Mouse (Mus musculus): ENCODE results near the gene Dnajc13. TPM values are rescaled to one million over a fixed set of nuclear protein-coding genes. Genes with fewer than 3 reads are reported as not detected.

Gene Dnajc13
- polyA plus RNA-seq, 1 experiment from 2014 or later: 10.7 TPM

DNA sequence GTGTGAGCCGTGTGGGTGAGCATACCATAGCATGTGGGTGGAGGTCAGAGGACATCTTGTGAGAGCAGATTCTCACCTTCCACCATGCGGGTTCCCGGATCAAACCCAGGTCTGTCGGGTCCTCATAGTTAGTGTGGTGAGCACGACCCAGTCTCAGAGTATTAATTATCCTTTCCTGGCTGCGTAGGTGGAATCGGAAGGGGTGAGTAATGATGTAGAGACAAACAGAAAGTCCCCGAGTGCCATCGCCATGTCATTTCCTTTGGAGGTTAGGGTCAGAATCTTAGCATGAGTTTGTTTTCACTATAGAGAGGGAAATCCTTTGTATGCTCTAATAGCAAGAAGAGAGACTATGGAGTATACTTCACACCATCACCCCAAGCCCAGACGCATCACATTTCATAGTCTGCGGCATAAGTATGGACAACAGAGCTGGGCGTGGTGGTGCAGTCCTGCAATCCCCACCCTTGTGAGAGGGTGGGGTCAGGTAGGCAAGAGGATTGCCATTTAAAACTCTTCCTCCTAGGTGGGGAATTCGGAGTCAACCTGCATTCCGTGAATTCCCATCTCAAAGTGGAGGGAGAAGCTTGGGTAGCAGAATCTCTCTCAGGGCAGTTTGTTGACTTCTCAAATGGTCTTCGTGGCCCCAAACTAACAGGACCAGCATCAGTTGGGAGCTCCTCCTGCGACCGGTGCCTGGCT lies 12.5 kb upstream of the Dnajc13 start:
- Histone ChIP-seq H3K27me3 (ENCODE audit: control insufficient read depth, insufficient read depth, low read length) (no peaks in the 10 kb centered on the region), H3K27ac (replicated peaks) (no peak overlapping the region), H3K9me3 (ENCODE audit: control insufficient read depth, low read length) (no peaks in the 10 kb centered on the region), H3K9ac (ENCODE audit: low read length) (no peak overlapping the region), H3K4me1 (replicated peaks; ENCODE audit: control insufficient read depth, insufficient read depth) (no peaks in the 10 kb centered on the region), H3K4me2 (replicated peaks; ENCODE audit: low read depth) (no peak overlapping the region), H3K36me3 (ENCODE audit: control insufficient read depth, insufficient read depth, low read length) (no peaks in the 10 kb centered on the region), H3K4me3 (ENCODE audit: low read depth, low read length) (no peak overlapping the region)
- TF ChIP-seq EP300 (optimal IDR thresholded peaks at IDR 0.05) (no peak), CTCF (IDR thresholded peaks at IDR 0.05; ENCODE audit: low read depth) (no peak)
- ATAC-seq (ENCODE audit: low FRiP score, low TSS enrichment) (no peak), DNase-seq (ENCODE audit: low spot score) (no peak)
- 70% methylated on average over 17 of the region's 17 CpGs for WGBS

DNA sequence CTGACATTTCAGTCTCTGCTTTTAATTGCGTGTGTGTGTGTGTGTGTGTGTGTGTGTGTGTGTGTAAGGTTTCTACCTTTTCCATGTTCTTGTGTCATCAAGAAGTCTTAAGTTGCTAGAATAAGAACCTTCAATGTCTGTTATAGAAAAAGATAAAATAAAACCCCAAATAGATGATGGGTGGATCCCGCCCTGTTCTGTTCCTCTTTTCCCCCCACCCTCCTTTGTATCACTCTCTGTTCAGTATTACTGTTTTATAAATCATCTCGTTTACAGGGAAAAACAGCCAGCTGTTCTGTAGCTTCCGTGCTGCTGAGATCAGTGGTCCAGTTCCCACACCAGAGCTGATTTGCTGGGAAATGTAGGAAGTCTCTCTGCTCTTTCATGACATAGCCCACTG lies 9.3 kb upstream of the Dnajc13 start:
- no peak overlapping the region for H3K27ac ChIP-seq (replicated peaks)
- no peaks in the 10 kb centered on the region for H3K27me3 ChIP-seq (ENCODE audit: control insufficient read depth, insufficient read depth, low read length)
- H3K4me1 ChIP-seq (replicated peaks; ENCODE audit: control insufficient read depth, insufficient read depth): no peaks in the 10 kb centered on the region
- no peak overlapping the region for H3K4me2 ChIP-seq (replicated peaks; ENCODE audit: low read depth)
- ATAC-seq (ENCODE audit: low FRiP score, low TSS enrichment) (no peak), DNase-seq (ENCODE audit: low spot score) (no peak)
- H3K4me3 ChIP-seq (ENCODE audit: low read depth, low read length): no peak overlapping the region
- 67% methylated on average over 4 of the region's 4 CpGs for WGBS
- no peak overlapping the region for H3K9ac ChIP-seq (ENCODE audit: low read length)
- H3K9me3 ChIP-seq (ENCODE audit: control insufficient read depth, low read length): no peaks in the 10 kb centered on the region
- TF ChIP-seq CTCF (IDR thresholded peaks at IDR 0.05; ENCODE audit: low read depth) (no peak), EP300 (optimal IDR thresholded peaks at IDR 0.05) (no peak)
- no peaks in the 10 kb centered on the region for H3K36me3 ChIP-seq (ENCODE audit: control insufficient read depth, insufficient read depth, low read length)

DNA sequence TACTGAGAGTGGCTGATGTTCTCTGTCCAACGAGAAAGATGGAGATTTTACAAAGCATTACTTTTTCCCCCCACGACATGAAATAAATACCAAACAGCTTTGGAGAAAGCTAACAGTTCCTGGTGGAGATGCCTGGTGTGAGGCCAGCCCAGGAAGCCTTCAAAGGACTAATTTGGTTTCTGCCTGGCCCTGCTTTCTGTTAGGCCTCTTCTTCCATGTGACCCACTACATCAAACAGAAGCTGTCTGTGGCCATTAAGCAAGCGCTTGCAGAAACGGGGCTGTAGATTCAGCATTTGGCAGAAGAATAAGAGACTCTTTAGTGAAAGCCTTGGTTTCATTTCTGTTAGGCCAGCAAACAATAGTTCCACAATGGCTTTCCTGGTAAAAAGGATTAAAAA lies 8.9 kb upstream of the Dnajc13 start:
- H3K27me3 ChIP-seq (ENCODE audit: control insufficient read depth, insufficient read depth, low read length): no peaks in the 10 kb centered on the region
- H3K27ac ChIP-seq (replicated peaks): no peak overlapping the region
- no peak overlapping the region for H3K4me3 ChIP-seq (ENCODE audit: low read depth, low read length)
- no peaks in the 10 kb centered on the region for H3K36me3 ChIP-seq (ENCODE audit: control insufficient read depth, insufficient read depth, low read length)
- 56% methylated on average over 4 of the region's 4 CpGs for WGBS
- no peak for ATAC-seq (ENCODE audit: low FRiP score, low TSS enrichment)
- H3K4me1 ChIP-seq (replicated peaks; ENCODE audit: control insufficient read depth, insufficient read depth): no peaks in the 10 kb centered on the region
- no peaks in the 10 kb centered on the region for H3K9me3 ChIP-seq (ENCODE audit: control insufficient read depth, low read length)
- no peak overlapping the region for H3K4me2 ChIP-seq (replicated peaks; ENCODE audit: low read depth)
- TF ChIP-seq EP300 (optimal IDR thresholded peaks at IDR 0.05): no peak
- no peak for TF ChIP-seq CTCF (IDR thresholded peaks at IDR 0.05; ENCODE audit: low read depth)
- H3K9ac ChIP-seq (ENCODE audit: low read length): no peak overlapping the region
- no peak for DNase-seq (ENCODE audit: low spot score)

GRCm38 (mm10) chr9:104269944-104270343 lies 7.2 kb upstream of the Dnajc13 start:
- WGBS: 66% methylated on average over 3 of the region's 3 CpGs
- H3K4me3 ChIP-seq (ENCODE audit: low read depth, low read length): no peak overlapping the region
- H3K9ac ChIP-seq (ENCODE audit: low read length): no peak overlapping the region
- ATAC-seq (ENCODE audit: low FRiP score, low TSS enrichment): no peak
- no peaks in the 10 kb centered on the region for H3K36me3 ChIP-seq (ENCODE audit: control insufficient read depth, insufficient read depth, low read length)
- H3K4me2 ChIP-seq (replicated peaks; ENCODE audit: low read depth): no peak overlapping the region
- no peaks in the 10 kb centered on the region for H3K27me3 ChIP-seq (ENCODE audit: control insufficient read depth, insufficient read depth, low read length)
- no peaks in the 10 kb centered on the region for H3K9me3 ChIP-seq (ENCODE audit: control insufficient read depth, low read length)
- TF ChIP-seq EP300 (optimal IDR thresholded peaks at IDR 0.05) (no peak), CTCF (IDR thresholded peaks at IDR 0.05; ENCODE audit: low read depth) (no peak)
- H3K4me1 ChIP-seq (replicated peaks; ENCODE audit: control insufficient read depth, insufficient read depth): no peaks in the 10 kb centered on the region
- no peak for DNase-seq (ENCODE audit: low spot score)
- no peak overlapping the region for H3K27ac ChIP-seq (replicated peaks)

GRCm38 (mm10) chr9:104269349-104269871 lies 6.7 kb upstream of the Dnajc13 start:
- Histone ChIP-seq H3K36me3 (ENCODE audit: control insufficient read depth, insufficient read depth, low read length) (no peaks in the 10 kb centered on the region), H3K4me2 (replicated peaks; ENCODE audit: low read depth) (peak overlapping the region; percentile 31; the same call in 1 of the 2 replicates), H3K4me3 (ENCODE audit: low read depth, low read length) (no peak overlapping the region), H3K9me3 (ENCODE audit: control insufficient read depth, low read length) (no peaks in the 10 kb centered on the region), H3K27ac (replicated peaks) (peak overlapping the region; percentile 24; the same call in 1 of the 2 replicates), H3K4me1 (replicated peaks; ENCODE audit: control insufficient read depth, insufficient read depth) (no peaks in the 10 kb centered on the region), H3K27me3 (ENCODE audit: control insufficient read depth, insufficient read depth, low read length) (no peaks in the 10 kb centered on the region), H3K9ac (ENCODE audit: low read length) (no peak overlapping the region)
- DNase-seq (ENCODE audit: low spot score): peak; percentile 48
- ATAC-seq (ENCODE audit: low FRiP score, low TSS enrichment): peak; percentile 80
- TF ChIP-seq EP300 (optimal IDR thresholded peaks at IDR 0.05) (no peak), CTCF (IDR thresholded peaks at IDR 0.05; ENCODE audit: low read depth) (no peak)
- WGBS: 17% methylated on average over 10 of the region's 10 CpGs

DNA sequence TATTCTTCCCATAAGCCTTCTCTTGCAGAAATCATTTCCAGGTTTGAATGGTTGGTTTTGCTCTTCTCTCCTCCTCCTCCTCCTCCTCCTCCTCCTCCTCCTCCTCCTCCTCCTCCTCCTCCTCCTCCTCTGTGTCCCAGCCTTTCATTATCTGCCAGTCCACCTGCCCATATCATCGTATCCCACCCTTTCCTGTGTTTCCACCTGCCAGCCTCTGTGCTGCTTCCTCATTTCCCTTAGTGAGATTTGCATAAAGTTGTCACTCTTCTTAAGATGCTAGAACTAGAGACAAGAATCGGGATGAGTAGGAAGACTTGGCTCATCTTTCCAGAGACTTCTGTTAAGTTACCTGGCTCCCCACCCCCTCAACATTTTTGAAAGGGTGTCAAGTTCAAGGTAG lies 1.8 kb upstream of the Dnajc13 start:
- H3K27me3 ChIP-seq (ENCODE audit: control insufficient read depth, insufficient read depth, low read length): no peaks in the 10 kb centered on the region
- no peak for DNase-seq (ENCODE audit: low spot score)
- H3K4me1 ChIP-seq (replicated peaks; ENCODE audit: control insufficient read depth, insufficient read depth): no peaks in the 10 kb centered on the region
- H3K9ac ChIP-seq (ENCODE audit: low read length): no peak overlapping the region
- 87% methylated on average over 2 of the region's 2 CpGs for WGBS
- H3K9me3 ChIP-seq (ENCODE audit: control insufficient read depth, low read length): no peaks in the 10 kb centered on the region
- ATAC-seq (ENCODE audit: low FRiP score, low TSS enrichment): no peak
- no peak overlapping the region for H3K27ac ChIP-seq (replicated peaks)
- no peak overlapping the region for H3K4me3 ChIP-seq (ENCODE audit: low read depth, low read length)
- no peak overlapping the region for H3K4me2 ChIP-seq (replicated peaks; ENCODE audit: low read depth)
- no peaks in the 10 kb centered on the region for H3K36me3 ChIP-seq (ENCODE audit: control insufficient read depth, insufficient read depth, low read length)
- TF ChIP-seq EP300 (optimal IDR thresholded peaks at IDR 0.05) (no peak), CTCF (IDR thresholded peaks at IDR 0.05; ENCODE audit: low read depth) (no peak)
